Mouse (Mus musculus) adrenal gland (tissue): ENCODE results near the gene Rb1.

Experiments used
- intact Hi-C: fragments of 180-260 bp; cut with DNase I; formaldehyde crosslinking; loops from one replicate; pipeline ENCODE4 v1.15.1; 2025

Rb1 gene

GRCm38 (mm10) chr14:73226346-73226745 lies 99.3 kb downstream of the Rb1 start:
- intact Hi-C loops, result no loop called here

DNA sequence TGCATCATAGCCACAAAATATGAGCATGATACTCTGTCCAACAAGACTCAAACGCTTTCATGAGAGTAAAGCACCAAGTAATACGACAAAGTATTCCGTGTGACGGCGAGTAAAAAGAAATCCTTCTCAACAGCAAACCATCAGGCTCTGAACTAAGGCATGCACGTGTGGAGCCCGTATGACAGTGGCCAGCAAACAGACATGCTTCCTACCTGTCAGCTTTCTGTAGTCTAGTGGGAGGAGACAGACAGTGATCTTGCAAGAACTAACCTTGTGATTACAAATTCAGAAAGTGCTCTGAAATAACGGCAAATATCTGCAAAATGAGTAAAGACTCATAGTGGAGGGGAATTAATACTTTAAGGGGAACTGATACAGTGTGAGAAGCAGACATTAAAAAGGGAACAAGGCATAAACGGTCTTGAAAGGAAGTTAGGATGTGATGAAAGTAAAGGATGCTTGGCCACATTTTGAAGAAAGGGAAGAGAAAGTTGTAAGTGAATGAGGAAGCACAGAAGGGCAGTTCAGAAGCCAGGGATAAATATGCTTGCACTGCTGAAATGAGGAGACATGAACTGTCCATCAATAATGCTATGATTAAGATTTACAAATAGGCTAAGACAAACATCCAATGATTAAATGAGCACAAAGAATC lies 103.2 kb downstream of the Rb1 start:
- intact Hi-C loops, result no loop called here

GRCm38 (mm10) chr14:73217062-73217461 lies 108.6 kb downstream of the Rb1 start:
- intact Hi-C loops, result no loop called here

DNA sequence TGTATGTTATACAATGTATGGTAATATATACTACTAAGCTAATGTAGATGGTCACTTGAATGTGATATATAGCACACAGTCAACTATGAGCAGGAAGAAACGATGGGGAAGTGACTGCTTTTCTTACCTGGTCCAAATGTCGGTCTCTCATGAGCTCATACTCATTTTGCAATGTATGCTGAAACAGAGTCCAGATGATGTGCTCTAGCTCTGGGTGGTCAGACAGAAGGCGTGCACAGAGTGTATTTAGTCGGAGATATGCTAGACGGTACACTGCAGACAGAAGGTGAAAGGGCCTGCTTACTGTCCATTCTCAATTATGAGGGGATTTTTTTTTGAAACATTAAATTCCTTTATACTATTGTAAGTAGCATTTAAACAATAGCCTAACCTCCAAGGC lies 114.1 kb downstream of the Rb1 start:
- intact Hi-C loops, result no loop called here

- intact Hi-C loops, result no loop called here
These were observed 115.4 kb downstream of the Rb1 start for GRCm38 (mm10) chr14:73210196-73210595.

DNA sequence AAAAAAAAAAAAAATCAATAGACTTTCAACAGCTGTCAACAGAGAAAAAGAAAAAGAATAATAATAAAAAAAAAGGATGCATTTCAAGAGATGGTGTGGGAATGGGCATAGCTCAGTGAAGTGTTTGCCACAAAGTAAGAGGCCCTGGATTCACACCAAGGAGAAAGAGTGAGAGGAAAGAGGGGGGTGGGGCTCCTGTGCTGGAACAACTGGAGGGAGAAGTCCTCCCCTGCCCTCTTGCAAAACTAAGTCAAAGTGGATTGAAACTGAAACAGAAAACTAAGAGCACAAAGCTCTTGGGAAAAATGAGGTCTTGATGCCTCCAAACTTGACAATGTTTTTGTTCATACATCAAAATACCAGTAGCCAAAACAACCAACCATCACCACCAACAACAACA lies 116.4 kb downstream of the Rb1 start:
- intact Hi-C loops, result no loop called here

DNA sequence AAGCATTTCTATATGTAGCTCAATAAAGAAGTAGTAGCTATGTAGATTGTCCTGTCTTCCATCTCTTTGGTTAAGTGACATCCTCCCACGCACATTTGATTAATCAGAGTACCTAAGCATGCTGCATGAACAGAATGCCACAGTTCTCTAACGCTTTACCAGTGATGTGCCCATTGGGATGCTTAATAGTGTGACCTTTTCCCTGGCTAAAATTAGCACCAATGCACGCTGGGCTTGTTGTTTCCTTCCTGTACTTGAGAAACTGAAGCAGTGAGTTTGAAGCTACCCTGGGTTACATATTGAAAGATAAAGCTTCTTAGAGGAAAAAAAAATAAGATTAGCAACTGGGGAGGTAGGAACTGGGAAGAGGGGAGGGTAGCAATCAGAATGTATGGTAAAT lies 121.6 kb downstream of the Rb1 start:
- intact Hi-C loops, result no loop called here

DNA sequence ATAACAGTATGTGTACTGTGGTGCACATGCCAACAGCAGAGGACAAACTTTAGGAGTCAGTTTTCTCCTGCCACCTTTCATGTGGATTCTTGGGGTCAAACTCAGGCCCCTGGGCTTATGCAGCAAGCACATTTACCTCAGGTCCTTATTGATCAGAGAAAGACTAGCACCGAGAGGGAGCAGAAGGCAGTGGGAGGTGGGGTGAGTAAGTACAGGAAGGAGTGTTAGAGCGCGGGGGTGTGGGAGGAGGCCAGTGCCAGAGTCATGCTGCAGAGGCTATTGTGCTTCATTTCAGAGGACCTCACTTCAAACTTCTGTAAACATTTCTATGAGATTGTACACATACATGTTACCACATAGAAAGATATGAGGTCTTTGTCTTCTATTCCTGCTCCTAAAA lies 124.2 kb downstream of the Rb1 start:
- intact Hi-C loops, result no loop called here

- intact Hi-C loops, result no loop called here
These were observed 126.6 kb downstream of the Rb1 start for GRCm38 (mm10) chr14:73199058-73199457.

GRCm38 (mm10) chr14:73186875-73187274 lies 138.7 kb downstream of the Rb1 start:
- intact Hi-C loops, result no loop called here

DNA sequence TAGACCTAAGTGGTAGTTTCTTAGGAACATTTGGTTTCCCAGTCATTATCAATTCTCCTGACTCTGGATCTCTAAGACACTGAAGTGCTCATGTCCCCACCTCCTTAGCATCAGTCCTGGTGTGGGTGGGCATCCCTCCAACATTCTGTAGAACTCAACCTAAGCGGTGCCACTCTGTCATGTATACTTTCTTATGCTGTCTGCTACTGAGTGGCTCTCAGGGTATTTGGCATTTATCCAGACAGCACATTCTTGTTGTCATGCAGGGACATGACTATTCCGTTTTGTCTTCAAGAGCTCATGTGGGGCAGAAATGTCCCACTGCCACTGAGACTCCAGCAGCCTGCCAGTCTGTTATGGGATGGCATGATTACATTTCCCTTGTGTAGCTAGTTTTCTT lies 144.5 kb downstream of the Rb1 start:
- intact Hi-C loops, result no loop called here

GRCm38 (mm10) chr14:73180671-73181070 lies 145.0 kb downstream of the Rb1 start:
- intact Hi-C loops, result no loop called here

- intact Hi-C loops, result no loop called here
These were observed 146.4 kb downstream of the Rb1 start for GRCm38 (mm10) chr14:73179221-73179681.

DNA sequence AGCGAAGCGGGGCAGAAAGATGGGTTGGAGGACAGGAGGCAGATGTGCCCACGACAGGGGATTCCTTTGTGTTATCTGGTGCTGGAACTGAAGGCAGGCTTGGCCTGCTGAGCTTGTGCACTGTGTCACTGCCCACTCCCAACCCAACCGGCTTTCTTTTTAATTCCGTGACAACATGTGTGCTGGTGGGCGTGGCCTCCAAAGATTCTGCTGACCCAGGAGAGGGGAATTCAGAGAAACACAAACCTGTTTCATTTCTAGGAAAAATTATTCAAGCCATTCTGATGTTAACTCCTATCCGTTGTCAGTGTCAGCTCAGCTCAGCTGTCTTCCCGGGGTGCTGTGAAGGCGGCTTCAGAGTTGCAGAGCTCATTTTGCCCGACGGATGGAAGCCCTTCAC lies 147.7 kb downstream of the Rb1 start:
- intact Hi-C loops, result no loop called here

GRCm38 (mm10) chr14:73176266-73176665 lies 149.4 kb downstream of the Rb1 start:
- intact Hi-C loops, result no loop called here

GRCm38 (mm10) chr14:73175814-73176213 lies 149.8 kb downstream of the Rb1 start:
- intact Hi-C loops, result no loop called here

DNA sequence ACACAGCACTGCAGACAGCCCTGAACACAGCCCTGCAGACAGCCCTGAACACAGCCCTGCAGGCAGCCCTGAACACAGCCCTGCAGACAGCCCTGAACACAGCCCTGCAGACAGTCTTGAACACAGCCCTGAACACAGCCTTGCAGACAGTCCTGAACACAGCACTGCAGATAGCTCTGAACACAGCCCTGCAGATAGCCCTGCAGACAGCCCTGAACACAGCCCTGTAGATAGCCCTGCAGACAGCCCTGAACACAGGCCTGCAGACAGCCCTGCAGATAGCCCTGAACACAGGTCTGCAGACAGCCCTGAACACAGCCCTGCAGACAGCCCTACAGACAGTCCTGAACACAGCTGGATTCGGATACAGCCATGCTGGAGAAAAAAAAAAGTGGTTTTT lies 150.6 kb downstream of the Rb1 start:
- intact Hi-C loops, result no loop called here

DNA sequence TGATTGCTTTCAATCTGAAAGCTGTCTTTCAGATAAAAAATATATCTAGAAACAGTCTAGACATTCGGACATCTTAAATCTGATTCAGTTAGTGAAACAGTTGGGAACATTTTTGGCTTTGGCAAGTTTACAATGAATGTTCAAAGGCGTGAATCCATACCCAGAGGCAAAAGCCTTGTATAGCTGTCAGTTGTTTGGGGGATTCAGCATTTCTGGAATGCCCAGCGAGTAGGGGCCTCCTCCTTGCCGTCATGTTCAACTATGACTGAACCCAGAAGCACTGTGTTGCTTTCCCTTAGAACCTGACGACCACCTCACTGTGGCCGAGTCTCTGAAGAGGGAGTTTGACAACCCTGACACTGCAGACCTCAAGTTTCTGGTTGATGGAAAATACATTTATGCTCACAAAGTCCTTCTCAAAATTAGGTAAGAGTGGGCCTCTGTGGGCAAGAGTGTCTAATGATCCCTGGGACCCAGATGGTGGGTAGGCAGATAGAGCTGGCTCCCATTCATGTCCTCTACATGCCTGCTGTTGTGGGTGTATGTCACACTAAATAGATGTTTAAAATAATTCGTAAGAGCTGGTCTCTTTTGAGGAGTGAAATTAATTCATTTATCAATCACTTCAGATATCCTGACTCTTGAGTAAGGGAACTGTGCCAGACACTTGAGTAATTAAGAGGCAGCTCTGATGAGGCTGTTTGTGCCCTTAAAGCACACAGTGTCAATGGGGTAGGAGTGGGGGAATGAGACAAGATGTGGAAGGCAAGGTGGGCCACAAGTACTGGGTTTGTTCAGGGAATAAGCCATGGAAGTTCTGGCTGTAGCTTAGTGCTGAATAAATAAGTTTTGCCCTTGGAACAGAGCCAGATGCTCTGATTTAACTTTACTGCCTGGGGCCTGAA lies 151.3 kb downstream of the Rb1 start:
- intact Hi-C loops, result no loop called here

GRCm38 (mm10) chr14:73173662-73174061 lies 152.0 kb downstream of the Rb1 start:
- intact Hi-C loops, result no loop called here

DNA sequence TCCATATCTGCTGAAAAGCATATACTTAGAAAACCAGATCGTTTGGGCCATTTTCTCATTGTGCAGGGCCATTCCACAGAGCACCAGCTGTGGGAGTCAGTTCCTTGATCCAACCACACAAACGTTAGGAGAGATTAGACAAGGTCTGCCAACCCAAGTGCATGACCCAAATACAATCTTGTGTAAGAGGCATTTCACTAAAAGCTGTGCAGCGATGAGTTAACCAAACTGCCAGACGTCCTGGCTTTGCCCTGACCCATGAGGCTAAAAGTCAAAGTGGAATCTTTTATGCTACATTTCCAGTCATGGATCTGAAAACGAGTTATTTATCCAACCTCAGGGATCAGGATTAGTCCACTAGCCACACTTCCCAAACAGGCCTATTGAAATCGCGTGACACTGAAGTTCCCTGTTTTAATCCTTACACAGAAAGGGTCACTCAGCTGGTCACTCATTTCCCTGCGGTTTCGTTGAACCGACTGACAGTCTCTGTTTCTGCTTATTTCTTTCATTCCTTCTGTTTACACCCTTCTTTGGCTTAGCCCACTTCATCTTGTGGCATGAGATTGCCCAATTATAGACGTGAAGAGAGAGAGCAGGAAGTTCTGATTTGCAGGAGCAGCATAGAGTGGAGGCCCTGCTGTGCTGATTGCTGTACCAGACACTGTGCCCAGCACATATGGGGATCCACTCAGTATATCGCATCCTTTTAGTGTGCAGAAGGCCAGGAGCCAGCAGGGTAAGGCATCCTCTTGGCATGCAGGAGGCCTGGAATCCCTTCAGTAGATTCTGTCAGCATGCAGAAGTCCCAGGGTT lies 153.2 kb downstream of the Rb1 start:
- intact Hi-C loops, result no loop called here

DNA sequence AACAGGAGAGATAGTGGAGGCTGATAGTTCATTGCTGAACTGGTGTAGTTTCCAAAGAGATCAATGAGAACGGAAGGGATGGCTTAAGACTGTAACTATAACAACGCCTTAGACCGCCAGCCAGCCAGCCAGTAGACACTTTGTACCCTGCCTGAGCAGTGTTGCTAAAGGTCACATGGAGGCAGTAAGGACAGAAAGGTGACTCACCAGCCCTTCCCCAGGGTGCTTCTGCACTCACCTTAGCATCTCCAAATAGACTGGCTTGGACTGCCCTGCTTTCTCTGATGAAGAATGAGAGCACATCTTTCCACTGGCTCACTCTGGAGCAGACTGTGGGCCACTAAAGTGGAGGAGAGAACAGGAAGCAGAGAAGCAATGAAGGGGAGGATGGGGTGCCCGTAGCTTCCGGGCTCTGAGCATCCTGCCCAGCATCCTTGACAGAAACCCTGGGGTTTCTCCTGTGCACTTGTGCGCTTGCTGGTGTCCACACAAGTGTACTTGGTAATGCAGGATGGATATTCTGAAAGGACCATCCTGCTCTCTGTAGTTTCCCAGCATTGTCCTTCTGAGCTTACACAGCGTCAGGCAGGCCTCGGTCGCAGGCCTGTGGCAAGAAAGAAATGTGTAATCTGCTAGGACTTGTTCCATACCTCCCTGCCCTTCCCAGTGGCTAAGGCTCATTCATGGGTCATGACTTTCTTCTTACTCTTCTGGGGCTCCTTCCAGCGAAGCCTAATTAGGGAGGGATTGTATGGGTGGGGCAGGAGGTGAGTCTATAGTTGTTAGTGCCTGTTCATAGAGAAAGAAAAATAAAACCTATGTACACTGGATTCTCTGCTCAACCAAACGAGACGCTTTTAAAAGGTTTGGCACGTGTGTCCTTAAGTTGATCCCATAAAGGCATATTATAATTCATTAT lies 155.4 kb downstream of the Rb1 start:
- intact Hi-C loops, result no loop called here
